Mouse (Mus musculus) kidney, postnatal 0 days (tissue): ENCODE measurements at regions not wholly inside any gene's neighbourhood (a gene's known extent, or its start where the extent isn't known, plus 50 kb on each side); places are given as distances from the start of the nearest gene placed in this dataset.
"Not testable (repeated sequence)": the region's sequence is repeated elsewhere in the genome, so short reads cannot be mapped to it uniquely, and the experiment has no call there.

Experiments used
- ATAC-seq: fragments of 200-750 bp; cut with Nextera tagmentation; replicated peaks from 2 replicates; pipeline ENCODE4 v1.8.0; 2017; ENCODE audit warnings: low read depth, moderate number of reproducible peaks, moderate TSS enrichment, moderate library complexity; ENCODE audit not compliant: low FRiP score
- DNase-seq: peaks from one replicate; pipeline ENCODE4 v3.0.0-alpha.2; 2016; ENCODE audit warnings: low spot score
- H3K27ac ChIP-seq: fragments of 300-500 bp; sonication (generic); 2 replicates; pipeline ENCODE4 v1.5.1; 2014; ENCODE audit warnings: mild to moderate bottlenecking
- H3K27me3 ChIP-seq: fragments of 300-500 bp; sonication (generic); 2 replicates; pipeline ENCODE4 v1.6.1; 2014; ENCODE audit warnings: low read length, mixed read lengths; ENCODE audit not compliant: insufficient read depth
- H3K36me3 ChIP-seq: fragments of 300-500 bp; sonication (generic); 2 replicates; pipeline ENCODE4 v1.6.1; 2014; ENCODE audit warnings: low read length, mixed read lengths; ENCODE audit not compliant: insufficient read depth
- H3K4me1 ChIP-seq: fragments of 300-500 bp; sonication (generic); replicated peaks from 2 replicates; pipeline ENCODE4 v1.6.1; 2014; ENCODE audit warnings: antibody characterized with exemption, low read length, mixed read lengths; ENCODE audit not compliant: insufficient read depth
- H3K4me2 ChIP-seq: fragments of 300-500 bp; sonication (generic); 2 replicates; pipeline ENCODE4 v1.6.1; 2014; ENCODE audit warnings: mild to moderate bottlenecking, low read length, moderate library complexity, mixed read lengths
- H3K4me3 ChIP-seq: fragments of 300-500 bp; sonication (generic); replicated peaks from 2 replicates; pipeline ENCODE4 v1.5.1; 2014; ENCODE audit warnings: low read depth, low read length
- H3K9ac ChIP-seq: fragments of 300-500 bp; sonication (generic); 2 replicates; pipeline ENCODE4 v1.6.1; 2014; ENCODE audit warnings: low read depth, low read length
- H3K9me3 ChIP-seq: fragments of 300-500 bp; sonication (generic); replicated peaks from 2 replicates; pipeline ENCODE4 v1.6.1; 2016; ENCODE audit warnings: low read length, inconsistent platforms, mixed read lengths
- CTCF ChIP-seq: IDR thresholded peaks from 2 replicates; pipeline ENCODE4 v1.5.1; 2016; ENCODE audit warnings: antibody characterized with exemption, low read depth, mild to moderate bottlenecking, moderate library complexity
- WGBS: fragments of 180-500 bp; shearing (Covaris S2); extraction: QIAGEN DNeasy Blood & Tissue Kit; methylation state at CpG from one replicate; pipeline ENCODE4 v1.1.7; 2014; 5-methylcytosine and 5-hydroxymethylcytosine counted together

DNA sequence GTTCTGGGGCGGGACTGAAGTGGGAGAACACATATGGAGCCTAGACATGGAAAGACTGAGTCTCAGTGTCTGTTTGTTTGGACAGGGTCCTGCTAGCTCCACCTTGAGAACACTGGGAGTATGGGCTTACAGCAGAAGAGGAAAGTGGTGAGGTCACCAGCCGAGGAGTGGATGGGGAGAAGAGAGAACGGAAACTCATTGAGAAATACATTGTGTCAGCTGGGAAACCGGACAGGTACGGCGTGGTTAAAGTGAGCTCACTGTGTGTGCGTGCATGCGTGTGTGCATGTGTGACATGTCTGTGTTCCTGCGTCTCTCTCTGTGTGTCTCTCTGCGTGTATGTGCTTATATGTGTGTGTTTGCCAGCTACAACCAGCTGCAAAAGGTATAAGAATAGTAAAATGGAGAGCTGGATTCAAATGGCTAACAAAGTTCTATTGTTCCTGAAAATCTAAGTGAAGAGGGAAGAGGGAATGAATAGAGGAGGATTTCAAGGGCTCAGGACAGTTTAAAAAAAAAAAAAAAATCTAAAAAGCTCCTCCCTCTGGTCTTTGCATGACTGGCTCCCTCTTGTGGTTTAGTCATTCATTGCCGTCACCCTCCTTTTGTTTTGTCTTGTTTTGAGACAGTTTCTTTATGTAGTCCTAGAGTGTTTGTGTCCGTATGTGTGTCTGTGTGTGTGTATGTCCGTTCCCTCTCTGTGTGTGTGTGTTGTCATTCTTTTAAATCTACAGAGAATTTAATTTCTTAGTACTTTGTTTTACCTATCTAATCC is 52.0 kb upstream of the Ak4 start:
- 62% methylated on average over 13 of the region's 13 CpGs for WGBS
- no peak overlapping the region for H3K4me2 ChIP-seq
- H3K9me3 ChIP-seq = no peaks in the 10 kb centered on the region
- DNase-seq = peak; percentile 87
- H3K4me3 ChIP-seq = no peak overlapping the region
- no peaks in the 10 kb centered on the region for H3K36me3 ChIP-seq
- ATAC-seq = no peak
- H3K4me1 ChIP-seq = no peaks in the 10 kb centered on the region
- H3K9ac ChIP-seq = no peak overlapping the region
- peak; percentile 93 for TF ChIP-seq CTCF
- H3K27me3 ChIP-seq = no peaks in the 10 kb centered on the region
- H3K27ac ChIP-seq = no peak overlapping the region

GRCm38 (mm10) chr4:101365299-101365698 is 53.8 kb upstream of the Ak4 start:
- Histone ChIP-seq H3K4me1 (no peaks in the 10 kb centered on the region), H3K27ac (no peak overlapping the region), H3K9ac (no peak overlapping the region), H3K27me3 (no peaks in the 10 kb centered on the region), H3K36me3 (no peaks in the 10 kb centered on the region), H3K9me3 (no peaks in the 10 kb centered on the region), H3K4me3 (no peak overlapping the region), H3K4me2 (no peak overlapping the region)
- DNase-seq (no peak), ATAC-seq (peak; percentile 30; the same call in 1 of the 2 replicates)
- no peak for TF ChIP-seq CTCF
- 75% methylated on average over 3 of the region's 3 CpGs for WGBS

GRCm38 (mm10) chr4:101364716-101365115 is 54.4 kb upstream of the Ak4 start:
- Histone ChIP-seq H3K36me3 (no peaks in the 10 kb centered on the region), H3K9ac (no peak overlapping the region), H3K9me3 (no peaks in the 10 kb centered on the region), H3K27me3 (no peaks in the 10 kb centered on the region), H3K27ac (no peak overlapping the region), H3K4me3 (no peak overlapping the region), H3K4me1 (no peaks in the 10 kb centered on the region), H3K4me2 (no peak overlapping the region)
- no peak for TF ChIP-seq CTCF
- WGBS = 95% methylated on average over 2 of the region's 2 CpGs
- DNase-seq = peak; percentile 14
- no peak; the same call in 1 of the 2 replicates for ATAC-seq

GRCm38 (mm10) chr4:101363231-101363630 is 55.8 kb upstream of the Ak4 start:
- H3K36me3 ChIP-seq, H3K27ac ChIP-seq, H3K9ac ChIP-seq, H3K9me3 ChIP-seq, ATAC-seq, H3K4me1 ChIP-seq, H3K4me2 ChIP-seq, H3K4me3 ChIP-seq, DNase-seq, H3K27me3 ChIP-seq: not testable (repeated sequence)
- 92% methylated on average over 1 of the region's 1 CpGs for WGBS

GRCm38 (mm10) chr4:101361779-101362178 is 57.3 kb upstream of the Ak4 start:
- WGBS = 88% methylated on average over 1 of the region's 1 CpGs
- H3K27ac ChIP-seq = no peak overlapping the region
- H3K27me3 ChIP-seq = no peaks in the 10 kb centered on the region
- TF ChIP-seq CTCF = 0 out of 2 replicates have a peak, but pooled peaks have one; percentile 15
- ATAC-seq = no peak
- no peaks in the 10 kb centered on the region for H3K36me3 ChIP-seq
- no peaks in the 10 kb centered on the region for H3K9me3 ChIP-seq
- H3K4me2 ChIP-seq = no peak overlapping the region
- H3K4me1 ChIP-seq = no peaks in the 10 kb centered on the region
- DNase-seq = no peak
- H3K4me3 ChIP-seq = no peak overlapping the region
- no peak overlapping the region for H3K9ac ChIP-seq

- Histone ChIP-seq H3K9ac (no peak overlapping the region), H3K9me3 (no peaks in the 10 kb centered on the region), H3K4me2 (no peak overlapping the region), H3K27me3 (no peaks in the 10 kb centered on the region), H3K4me3 (no peak overlapping the region), H3K36me3 (no peaks in the 10 kb centered on the region), H3K4me1 (0 out of 2 replicates have a peak, but pooled peaks cover 1% of the 10 kb centered on the region), H3K27ac (peak overlapping the region; percentile 22; the same call in 1 of the 2 replicates)
- TF ChIP-seq CTCF = no peak
- ATAC-seq (0 out of 2 replicates have a peak, but pooled peaks have one; percentile 44), DNase-seq (peak; percentile 28)
- WGBS = 78% methylated on average over 7 of the region's 7 CpGs
Observed at GRCm38 (mm10) chr4:101360296-101360695, 58.8 kb upstream of the Ak4 start.
